Mouse (Mus musculus): Measurements from ENCODE around the gene Adh7.

Gene Adh7

GRCm38 (mm10) chr3:138254205-138254604, 36.6 kb downstream of the Adh7 start:
- DNase-seq (ENCODE audit: low spot score in 2 of 2) = no peak

- DNase-seq (ENCODE audit: low spot score in 2 of 2) = no peak
These were observed 37.8 kb downstream of the Adh7 start for GRCm38 (mm10) chr3:138255366-138255765.

DNA sequence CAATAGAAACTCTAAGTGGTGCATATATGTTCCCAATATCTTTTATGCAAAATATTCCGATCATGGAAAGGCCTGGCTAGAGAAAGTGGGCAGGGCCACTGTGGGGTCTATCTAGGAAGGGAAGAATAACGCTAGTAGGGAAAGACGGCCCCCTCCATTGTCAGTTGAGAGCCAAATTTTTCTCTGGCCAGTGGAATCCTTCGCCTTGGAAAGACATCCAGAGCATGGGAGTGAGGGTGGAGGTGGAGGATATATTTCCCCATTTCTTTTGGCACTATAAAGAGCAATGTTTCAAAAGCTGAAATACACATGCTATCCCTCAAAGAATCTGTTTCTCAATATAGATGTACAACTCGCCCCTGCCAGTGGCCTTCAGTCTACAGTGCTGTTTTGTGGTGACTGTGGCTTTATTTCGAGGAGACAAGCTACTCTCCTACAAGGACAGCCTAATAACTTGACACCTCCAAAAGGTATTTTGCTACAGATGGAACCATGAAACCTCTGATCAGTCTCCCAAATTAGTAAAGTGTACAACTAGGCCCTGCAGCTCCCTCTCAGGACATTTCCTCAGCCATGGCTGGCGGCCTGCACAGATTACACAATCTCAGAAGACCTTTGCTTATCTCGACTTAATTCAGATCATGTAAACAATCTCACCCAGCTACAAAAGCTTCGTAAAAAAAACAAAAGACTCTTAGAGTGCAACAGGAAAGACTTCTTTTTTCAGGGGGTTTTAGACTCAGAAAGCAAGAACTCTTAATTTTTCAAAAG, 38.4 kb downstream of the Adh7 start:
- DNase-seq (ENCODE audit: low spot score in 2 of 2) = no peak

DNA sequence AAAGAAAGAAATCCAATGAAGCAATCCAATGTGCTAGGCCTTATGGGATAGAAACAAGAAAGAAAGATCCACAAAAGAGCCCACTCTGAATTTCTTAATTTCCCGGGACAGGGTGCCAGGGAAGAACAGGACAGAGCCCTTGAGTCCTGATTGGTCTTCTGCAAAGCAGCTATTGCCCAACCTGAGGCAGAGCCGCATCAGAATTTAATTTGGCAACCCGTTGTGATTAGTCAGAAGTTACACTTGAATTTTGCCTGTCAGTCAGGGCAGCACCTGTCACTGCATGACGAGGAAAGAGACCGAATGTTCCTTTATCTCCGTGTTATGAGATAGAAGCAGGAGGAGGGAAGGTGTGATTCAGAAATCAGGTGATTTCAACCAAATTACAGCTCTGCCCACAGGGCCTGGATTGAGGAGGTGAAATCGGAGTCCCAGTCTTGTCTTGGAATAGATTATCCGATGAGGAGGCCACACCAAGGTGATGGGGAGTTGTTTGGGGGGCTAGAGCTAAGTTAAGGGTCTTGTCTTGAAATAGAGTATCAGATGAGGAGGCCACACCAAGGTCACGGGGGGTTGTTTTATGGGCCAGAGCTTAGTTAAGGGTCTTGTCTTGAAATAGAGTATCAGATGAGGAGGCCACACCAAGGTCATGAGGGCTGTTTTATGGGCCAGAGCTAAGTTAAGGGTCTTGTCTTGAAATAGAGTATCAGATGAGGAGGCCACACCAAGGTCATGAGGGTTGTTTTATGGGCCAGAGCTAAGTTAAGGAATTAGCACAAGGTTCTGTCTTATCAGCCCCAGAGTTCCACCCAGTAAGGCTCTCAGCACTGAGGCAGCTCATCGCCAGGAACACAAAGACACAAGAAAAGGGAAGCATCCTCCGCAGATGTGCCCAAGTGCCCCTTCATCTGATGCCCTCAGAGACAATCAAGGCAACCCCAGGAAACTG, 43.4 kb downstream of the Adh7 start, which contains the start of gene Adh1:
Gene Adh1 (plus strand): TSS at position 271 of the 949 bp plus-strand sequence.
- DNase-seq (ENCODE audit: low spot score in 2 of 2) = no peak

DNA sequence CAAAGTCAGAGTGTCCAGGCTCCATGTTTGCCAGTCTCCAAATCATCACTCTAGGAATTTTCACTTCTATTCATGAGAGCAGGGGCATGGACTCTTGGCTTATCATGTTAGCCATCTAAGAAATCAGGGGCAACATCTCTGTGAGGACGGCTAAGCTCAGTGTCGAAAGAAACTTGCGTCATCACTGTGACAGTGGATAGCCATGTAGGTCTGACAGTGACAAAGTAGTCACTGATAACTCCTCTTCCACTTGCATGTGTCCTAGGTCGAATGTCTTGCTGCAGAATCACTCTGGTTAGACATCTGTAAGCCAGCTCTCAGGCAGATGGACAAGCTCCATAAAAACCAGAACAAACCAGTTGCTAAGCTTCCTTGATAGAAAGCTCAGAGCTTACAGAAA, 45.0 kb downstream of the Adh7 start:
- DNase-seq (ENCODE audit: low spot score in 2 of 2) = no peak

DNA sequence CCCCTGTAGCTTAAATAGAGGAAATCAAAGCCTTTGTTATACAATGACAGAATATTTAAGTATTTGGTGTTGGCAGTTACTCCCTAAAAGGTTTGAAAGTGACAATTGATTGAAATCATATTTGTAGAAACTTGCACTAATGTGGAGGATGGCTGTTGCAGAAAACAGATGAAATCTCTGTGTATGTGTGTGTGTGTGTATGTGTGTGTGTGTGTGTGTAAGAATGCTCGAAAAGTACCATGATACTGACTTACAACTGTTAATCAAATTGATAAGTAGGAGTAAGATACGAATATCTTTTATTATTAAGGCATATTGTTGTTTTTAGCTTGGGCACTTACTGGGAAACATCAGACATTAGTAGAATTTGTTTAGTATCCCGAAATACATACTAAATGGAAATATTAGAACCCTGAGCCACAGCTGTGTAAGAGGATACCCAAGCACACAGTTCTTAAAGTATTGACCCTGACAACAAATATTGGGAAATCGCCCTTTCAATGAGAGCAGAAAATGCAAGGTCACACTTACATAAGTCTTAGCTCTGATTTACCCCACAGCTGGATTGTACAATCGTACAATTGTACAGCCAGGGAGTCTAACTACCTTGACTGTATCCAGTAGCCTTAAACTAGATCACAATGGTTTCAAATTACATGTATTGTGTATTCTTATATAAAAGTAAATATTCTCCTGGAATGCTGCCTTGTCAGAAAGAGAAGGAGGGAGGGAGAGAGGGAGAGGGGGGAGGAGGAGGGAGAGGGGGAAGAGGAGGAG, 45.8 kb downstream of the Adh7 start:
- no peak for DNase-seq (ENCODE audit: low spot score in 2 of 2)

DNA sequence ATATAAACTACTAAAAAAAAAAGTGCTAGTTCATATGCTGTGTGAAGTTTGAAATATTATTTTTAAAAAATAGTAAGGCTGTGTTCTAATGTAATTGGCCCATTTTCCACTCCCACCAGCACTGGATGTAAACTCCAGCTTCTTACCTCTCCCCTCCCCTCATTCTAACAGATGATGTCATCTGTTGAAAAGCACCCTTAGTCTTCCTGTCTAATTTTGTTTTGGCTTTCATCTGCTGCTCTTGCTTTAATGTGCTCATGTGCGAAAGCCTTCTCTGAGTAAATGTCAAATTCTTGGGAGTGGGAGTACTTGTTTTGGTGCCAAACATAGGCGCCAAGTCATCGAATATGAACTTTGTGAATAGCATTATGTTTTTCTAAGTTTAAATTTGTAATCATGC, 47.1 kb downstream of the Adh7 start:
- peak in 1 of 2 experiments; percentile 40 for DNase-seq (ENCODE audit: low spot score in 2 of 2)

GRCm38 (mm10) chr3:138270507-138270906, 52.9 kb downstream of the Adh7 start:
- DNase-seq (ENCODE audit: low spot score in 2 of 2) = no peak

DNA sequence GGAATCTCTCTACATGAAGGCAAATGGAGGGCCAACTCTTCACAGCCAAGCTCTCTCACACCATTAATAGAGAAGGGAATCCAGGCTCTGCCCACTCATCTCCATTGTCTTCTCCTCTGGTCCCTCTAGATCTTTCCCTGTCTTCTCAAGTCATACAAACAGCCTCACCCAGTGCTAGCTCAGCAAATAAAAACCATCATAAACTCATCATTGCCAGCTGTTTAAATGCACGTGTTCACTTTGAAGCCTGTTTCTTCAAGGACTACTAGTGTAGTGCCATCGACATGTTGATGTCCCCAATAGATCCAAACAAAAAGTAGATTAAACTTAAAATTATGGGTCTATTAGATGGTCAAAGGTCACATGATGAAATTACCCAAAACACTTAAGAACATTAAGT, 53.7 kb downstream of the Adh7 start:
- DNase-seq (ENCODE audit: low spot score in 2 of 2) = no peak

DNA sequence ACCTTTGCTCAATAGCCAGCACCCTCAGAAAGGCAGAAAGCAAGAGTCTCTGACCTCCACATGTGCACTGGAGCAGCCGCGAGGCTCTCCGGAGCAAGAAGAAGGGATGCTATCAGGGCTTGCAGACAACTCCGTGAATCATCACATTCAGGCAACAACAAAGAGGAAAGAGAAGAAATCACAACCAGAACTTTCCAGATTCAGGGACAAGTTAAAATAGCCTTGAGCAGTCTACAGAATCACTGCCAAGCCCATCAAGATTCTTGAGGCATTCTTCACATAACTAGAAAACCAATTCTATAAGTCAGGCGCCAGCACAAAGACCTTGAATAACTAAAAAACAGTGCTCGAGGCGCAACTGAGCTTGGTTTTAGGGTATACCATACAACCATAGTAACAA, 55.5 kb downstream of the Adh7 start:
- DNase-seq (ENCODE audit: low spot score in 2 of 2) = no peak

- no peak for DNase-seq (ENCODE audit: low spot score in 2 of 2)
These were observed 57.5 kb downstream of the Adh7 start for GRCm38 (mm10) chr3:138275100-138275499.

- DNase-seq (ENCODE audit: low spot score in 2 of 2) = no peak
These were observed 65.0 kb downstream of the Adh7 start for GRCm38 (mm10) chr3:138282556-138282955.
